Mouse (Mus musculus) hindbrain, postnatal 0 days (tissue): ENCODE data around the gene Plekhg6. TPM values are rescaled to one million over a fixed set of nuclear protein-coding genes. Genes with fewer than 3 reads are reported as not detected.

Experiments
- ATAC-seq: fragments of 200-750 bp; cut with Nextera tagmentation; 2 replicates; pipeline ENCODE4 v1.8.0; 2017; ENCODE audit warnings: mild to moderate bottlenecking, moderate TSS enrichment, moderate library complexity
- DNase-seq: peaks from one replicate; pipeline ENCODE4 v3.0.0-alpha.2; 2015; ENCODE audit warnings: low spot score
- H3K27ac ChIP-seq: fragments of 300-500 bp; sonication (generic); 2 replicates; pipeline ENCODE4 v1.5.1; 2014; ENCODE audit warnings: mild to moderate bottlenecking
- H3K27me3 ChIP-seq: fragments of 300-500 bp; sonication (generic); 2 replicates; pipeline ENCODE4 v1.6.1; 2014; ENCODE audit warnings: low read length, mixed read lengths; ENCODE audit not compliant: insufficient read depth
- H3K36me3 ChIP-seq: fragments of 300-500 bp; sonication (generic); 2 replicates; pipeline ENCODE4 v1.6.1; 2014; ENCODE audit warnings: low read length, mixed read lengths; ENCODE audit not compliant: insufficient read depth
- H3K4me1 ChIP-seq: fragments of 300-500 bp; sonication (generic); 2 replicates; pipeline ENCODE4 v1.6.1; 2014; ENCODE audit warnings: antibody characterized with exemption, low read length, mixed read lengths; ENCODE audit not compliant: insufficient read depth
- H3K4me2 ChIP-seq: fragments of 300-500 bp; sonication (generic); 2 replicates; pipeline ENCODE4 v1.6.1; 2014; ENCODE audit warnings: low read depth, mild to moderate bottlenecking, low read length, moderate library complexity, mixed read lengths
- H3K4me3 ChIP-seq: fragments of 300-500 bp; sonication (generic); 2 replicates; pipeline ENCODE4 v1.5.1; 2014; ENCODE audit warnings: low read length
- H3K9ac ChIP-seq: fragments of 300-500 bp; sonication (generic); replicated peaks from 2 replicates; pipeline ENCODE4 v1.6.1; 2014; ENCODE audit warnings: mild to moderate bottlenecking, low read length, moderate library complexity, mixed read lengths
- H3K9me3 ChIP-seq: fragments of 300-500 bp; sonication (generic); 2 replicates; pipeline ENCODE4 v1.6.1; 2016; ENCODE audit warnings: low read length, mixed read lengths
- CTCF ChIP-seq: IDR thresholded peaks from 2 replicates; pipeline ENCODE4 v1.5.1; 2016; ENCODE audit warnings: antibody characterized with exemption, control low read depth, low read depth
- WGBS: fragments of 180-500 bp; shearing (Covaris S2); extraction: QIAGEN DNeasy Blood & Tissue Kit; methylation state at CpG from one replicate; pipeline ENCODE4 v1.1.7; 2014; 5-methylcytosine and 5-hydroxymethylcytosine counted together
- polyA plus RNA-seq: library from polyadenylated mRNA; unstranded; fragments of >200 nt; fragmentation: Nextera tagmentation; extraction: Ambion mirVana; gene quantifications from 2 replicates; pipeline ENCODE4 v1.2.1, GENCODE M21; 2015
- total RNA-seq: library from RNA; depleted of rRNA; stranded (reverse); fragments of >200 nt; gene quantifications from 2 replicates; pipeline ENCODE4 v1.2.3, GENCODE M21; 2014; rRNA removed

Plekhg6 gene
- total RNA-seq: 0.68 and 0.86 TPM in 2 replicates
- polyA plus RNA-seq: 0.32 and 0.74 TPM in 2 replicates

DNA sequence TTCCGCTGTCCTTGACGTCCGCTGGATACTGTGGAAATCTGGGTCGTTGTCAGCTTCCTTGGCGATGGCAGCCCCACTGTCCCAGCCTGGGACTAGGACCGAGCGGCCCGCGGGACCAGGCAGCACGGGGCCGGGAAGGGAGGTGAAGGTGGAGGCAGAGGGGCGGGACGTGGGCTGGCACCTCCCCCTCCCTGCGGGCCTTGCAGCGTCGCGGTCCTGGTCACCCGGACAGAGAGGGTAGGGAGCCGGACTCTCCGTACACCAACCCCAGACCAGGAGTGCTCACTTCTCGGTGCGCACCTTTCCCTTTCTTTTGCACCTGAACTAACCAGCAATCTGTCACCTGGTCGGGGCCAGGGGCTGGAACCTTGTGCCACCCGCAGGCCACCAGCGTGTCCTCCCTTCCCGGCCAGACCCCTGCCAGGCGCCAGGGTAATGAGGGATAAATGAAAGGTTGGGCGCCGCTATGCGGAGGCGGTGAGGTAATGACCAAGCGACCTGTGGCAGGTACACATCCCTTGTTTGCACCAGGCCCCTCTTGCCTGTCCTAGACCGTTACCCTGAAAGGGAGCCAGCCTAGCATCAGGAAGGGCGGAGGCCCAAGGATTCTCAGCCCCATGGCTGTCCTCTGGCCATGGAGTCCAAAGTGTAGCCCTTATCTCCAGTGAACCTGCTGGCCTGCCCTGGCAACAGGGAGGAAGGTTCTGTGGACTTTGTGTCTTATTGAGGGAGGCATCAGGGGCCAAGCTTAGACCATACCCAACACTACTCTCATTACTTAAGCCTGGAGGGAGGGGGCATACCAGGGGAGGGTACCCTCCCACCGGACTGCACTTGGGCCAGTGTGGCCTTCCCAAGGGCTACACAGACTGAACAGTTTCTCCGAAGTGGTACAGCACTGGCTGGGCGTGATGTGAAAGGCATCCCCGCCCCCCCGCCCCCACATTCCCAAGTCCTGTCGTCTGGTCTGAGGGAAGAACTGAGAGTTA is at the start of gene Plekhg6:
Plekhg6 (minus strand) TSS at position 422 of the 989 bp plus-strand sequence.
- no peak for TF ChIP-seq CTCF
- peaks cover 30% of the 10 kb centered on the region for H3K27me3 ChIP-seq
- ATAC-seq: 0 out of 2 replicates have a peak, but pooled peaks have one; percentile 8
- no peaks in the 10 kb centered on the region for H3K9me3 ChIP-seq
- peak within 1 kb of the TSS; percentile 61 for H3K4me2 ChIP-seq
- 0 out of 2 replicates have a peak, but pooled peaks cover 6% of the 10 kb centered on the region for H3K4me1 ChIP-seq
- no peak within 1 kb of the TSS for H3K27ac ChIP-seq
- WGBS: 11% methylated on average over 39 of the region's 40 CpGs
- H3K9ac ChIP-seq: peak within 1 kb of the TSS; percentile 31; the same call in 1 of the 2 replicates
- H3K4me3 ChIP-seq: peak within 1 kb of the TSS; percentile 33
- DNase-seq: no peak
- no peaks in the 10 kb centered on the region for H3K36me3 ChIP-seq

DNA sequence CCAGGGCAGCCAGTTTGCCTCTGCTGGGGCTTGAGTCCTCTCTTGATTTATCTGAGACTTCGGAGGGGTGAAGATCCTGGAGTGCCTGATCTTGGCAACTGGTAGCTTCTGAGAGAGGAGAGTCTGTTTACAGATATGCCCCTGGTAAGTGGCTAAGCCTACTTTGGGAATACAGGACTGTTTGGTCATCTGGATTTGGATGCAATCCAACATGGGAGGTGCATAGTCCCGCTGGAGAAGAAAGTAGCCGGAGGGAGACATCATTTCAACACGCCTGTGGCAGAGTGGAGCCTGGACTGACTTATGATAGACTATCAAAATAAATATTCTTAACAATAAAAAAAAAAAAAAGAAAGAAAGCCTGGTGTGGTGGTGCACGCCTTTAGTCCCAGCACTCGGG is 49.1 kb upstream of the Plekhg6 start:
- ATAC-seq (no peak), DNase-seq (no peak)
- no peak overlapping the region for H3K4me2 ChIP-seq
- H3K27ac ChIP-seq: no peak overlapping the region
- 0 out of 2 replicates have a peak, but pooled peaks cover 3% of the 10 kb centered on the region for H3K4me1 ChIP-seq
- H3K36me3 ChIP-seq: no peaks in the 10 kb centered on the region
- H3K9ac ChIP-seq: no peak overlapping the region
- WGBS: 76% methylated on average over 6 of the region's 6 CpGs
- no peak overlapping the region for H3K4me3 ChIP-seq
- no peaks in the 10 kb centered on the region for H3K9me3 ChIP-seq
- no peak for TF ChIP-seq CTCF
- H3K27me3 ChIP-seq: no peaks in the 10 kb centered on the region

DNA sequence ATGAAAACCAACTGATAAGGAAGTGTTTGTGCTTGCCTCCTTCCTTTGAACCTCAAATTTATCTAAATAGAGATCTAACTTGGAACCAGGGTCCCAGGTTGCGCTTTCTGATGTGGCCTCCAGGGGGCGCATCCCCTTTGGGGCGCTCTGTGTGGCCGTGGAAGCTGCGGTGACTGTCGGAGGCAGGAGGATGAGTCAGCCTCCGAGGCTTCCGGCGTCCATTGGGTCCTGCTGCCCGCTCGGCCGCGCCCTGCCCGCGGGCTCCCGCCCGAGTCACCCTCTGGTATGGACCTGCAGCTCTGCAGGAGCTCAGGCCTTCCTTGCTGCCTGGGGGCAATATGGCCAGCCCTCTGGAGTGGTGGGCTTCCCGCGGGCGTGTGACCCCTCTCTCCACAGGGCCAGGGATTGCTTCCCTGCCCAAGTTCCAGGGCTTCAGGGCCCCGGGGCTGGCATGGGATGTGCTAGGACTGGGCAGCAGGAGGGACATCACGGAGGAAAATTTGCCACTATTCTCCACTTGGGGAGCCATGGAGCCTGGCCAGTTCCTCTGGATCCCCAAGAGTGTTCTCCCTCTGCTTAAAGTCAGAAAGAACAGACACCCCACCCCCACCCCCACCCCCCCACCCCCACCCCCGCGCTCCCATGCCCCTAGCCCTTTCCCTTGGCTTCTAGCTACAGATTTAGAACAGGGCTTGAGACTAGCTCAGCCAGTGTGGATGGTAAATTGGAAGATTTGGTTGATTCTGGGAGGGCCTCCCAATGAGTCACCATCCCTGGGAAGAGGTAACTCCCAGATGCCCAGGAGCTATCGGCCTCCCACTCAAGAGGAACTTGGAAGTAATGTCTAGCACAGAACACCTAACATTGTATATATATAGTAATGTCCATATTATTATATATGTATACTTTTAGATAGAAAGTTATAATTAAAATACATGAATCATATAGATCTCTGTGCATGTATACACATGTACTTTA is 46.1 kb upstream of the Plekhg6 start:
- no peaks in the 10 kb centered on the region for H3K27me3 ChIP-seq
- H3K36me3 ChIP-seq: no peaks in the 10 kb centered on the region
- peak overlapping the region; percentile 74 for H3K27ac ChIP-seq
- DNase-seq (peak; percentile 88), ATAC-seq (peak; percentile 94)
- peak overlapping the region; percentile 52 for H3K9ac ChIP-seq
- peak overlapping the region; percentile 35 for H3K4me3 ChIP-seq
- TF ChIP-seq CTCF: peak; percentile 91
- peak overlapping the region; percentile 68 for H3K4me2 ChIP-seq
- WGBS: 3% methylated on average over 23 of the region's 25 CpGs
- H3K9me3 ChIP-seq: no peaks in the 10 kb centered on the region
- 0 out of 2 replicates have a peak, but pooled peaks cover 3% of the 10 kb centered on the region for H3K4me1 ChIP-seq

DNA sequence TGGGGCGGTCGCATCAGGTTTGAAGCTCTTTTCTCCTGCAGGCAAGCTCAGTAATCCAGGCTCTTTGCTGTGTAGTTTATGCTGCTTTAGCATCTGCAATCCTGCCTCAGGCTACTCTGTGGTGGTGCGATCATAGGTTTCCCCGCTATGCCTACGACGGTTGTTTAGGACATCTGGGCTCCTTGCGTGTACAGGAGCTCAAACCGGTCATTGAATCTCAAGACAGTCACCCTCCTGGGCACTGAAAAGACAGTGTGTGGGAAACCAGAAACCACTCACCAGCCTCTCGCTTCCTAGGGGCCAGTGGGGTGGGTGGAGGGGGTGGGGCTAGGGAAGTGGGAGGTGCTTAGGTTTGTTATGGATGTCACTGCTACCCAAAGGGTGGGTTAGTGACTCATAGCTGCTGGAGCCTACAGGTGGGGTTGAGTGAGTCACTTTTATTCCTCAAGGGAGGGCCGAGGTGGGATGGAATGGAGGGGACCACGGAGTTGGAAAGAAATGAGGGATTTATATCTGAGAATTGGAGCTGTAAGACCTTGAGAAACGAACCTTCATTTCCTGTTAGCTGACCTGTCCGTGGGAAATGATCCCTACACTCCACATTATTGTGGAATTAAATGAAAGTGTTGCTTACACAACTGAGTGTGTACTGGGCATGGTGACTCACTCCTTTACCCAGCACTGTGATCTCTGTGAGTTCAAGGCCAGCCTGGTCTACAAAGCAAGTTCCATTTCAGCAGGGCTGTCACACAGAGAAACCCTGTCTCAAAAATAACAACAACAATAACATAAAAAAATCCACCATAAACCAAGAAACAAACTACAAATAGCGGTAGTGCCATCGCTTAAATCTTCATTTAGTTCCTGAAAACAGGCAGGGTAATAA is 44.9 kb upstream of the Plekhg6 start:
- no peak for TF ChIP-seq CTCF
- Histone ChIP-seq H3K4me3 (no peak overlapping the region), H3K9me3 (no peaks in the 10 kb centered on the region), H3K36me3 (no peaks in the 10 kb centered on the region), H3K27ac (no peak overlapping the region), H3K4me1 (0 out of 2 replicates have a peak, but pooled peaks cover 3% of the 10 kb centered on the region), H3K27me3 (no peaks in the 10 kb centered on the region), H3K4me2 (no peak overlapping the region), H3K9ac (no peak overlapping the region)
- DNase-seq: no peak
- WGBS: 58% methylated on average over 14 of the region's 15 CpGs
- ATAC-seq: no peak

DNA sequence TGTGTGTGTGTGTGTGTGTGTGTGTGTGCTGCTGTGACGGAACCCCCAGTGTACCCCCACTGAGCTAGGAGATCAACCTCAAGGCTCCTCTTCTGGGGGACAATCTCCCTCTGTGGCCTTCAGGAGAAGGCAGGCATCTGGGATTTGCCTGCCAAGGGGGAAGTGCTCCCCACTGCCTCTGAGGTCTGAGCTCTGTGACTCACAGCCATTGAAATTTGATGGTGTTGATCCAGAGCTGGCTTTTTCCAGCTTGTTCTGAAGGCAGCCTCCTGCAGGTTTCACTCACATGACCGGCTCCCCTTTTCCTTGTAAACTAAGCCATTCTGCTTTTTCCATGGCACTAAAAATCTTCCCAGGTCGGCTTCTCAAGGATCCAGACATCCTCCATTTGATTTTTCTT is 43.6 kb upstream of the Plekhg6 start:
- no peak overlapping the region for H3K27ac ChIP-seq
- 79% methylated on average over 3 of the region's 3 CpGs for WGBS

More for the DNA sequence above, 43.6 kb upstream of the Plekhg6 start:
- no peaks in the 10 kb centered on the region for H3K36me3 ChIP-seq
- ATAC-seq: no peak
- H3K4me1 ChIP-seq: 0 out of 2 replicates have a peak, but pooled peaks cover 3% of the 10 kb centered on the region
- H3K27me3 ChIP-seq: no peaks in the 10 kb centered on the region
- TF ChIP-seq CTCF: no peak
- no peak overlapping the region for H3K9ac ChIP-seq
- H3K4me2 ChIP-seq: no peak overlapping the region
- H3K4me3 ChIP-seq: no peak overlapping the region
- H3K9me3 ChIP-seq: no peaks in the 10 kb centered on the region
- no peak for DNase-seq
